Mouse (Mus musculus) v-Abl transformed pro-B cells (cell line): ENCODE measurements at regions not wholly inside any gene's neighbourhood (a gene's known extent, or its start where the extent isn't known, plus 50 kb on each side); places are given as distances from the start of the nearest gene placed in this dataset.

ENCODE experiments used
- in situ Hi-C, 2 experiments: fragments of 400-800 bp; cut with MboI; formaldehyde crosslinking; loops; one replicate each; pipeline ENCODE4 v1.15.1; 2025; ENCODE audit not compliant: unreplicated experiment in 2 of 2

DNA sequence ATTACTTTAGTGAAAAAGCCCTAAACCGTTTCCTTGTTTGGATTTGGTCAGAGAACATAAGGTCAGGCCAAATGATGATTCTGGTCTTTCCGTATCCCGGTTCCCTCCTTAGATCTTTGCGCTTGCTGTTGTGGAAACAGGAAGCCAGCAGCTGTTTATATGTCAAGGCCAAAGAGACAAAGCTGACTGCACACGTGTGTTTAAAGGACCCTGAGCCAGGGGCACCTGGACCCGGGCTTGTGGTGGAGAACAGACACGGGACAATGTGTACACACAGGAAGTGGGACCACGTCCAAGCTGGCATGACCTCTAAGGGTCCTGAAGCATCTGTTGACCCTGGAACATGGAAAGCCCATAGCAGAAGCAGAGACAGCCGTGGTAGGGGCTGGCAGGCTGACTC lies 233.4 kb upstream of the Stt3b start:
- in situ Hi-C loops, result no loop called here

DNA sequence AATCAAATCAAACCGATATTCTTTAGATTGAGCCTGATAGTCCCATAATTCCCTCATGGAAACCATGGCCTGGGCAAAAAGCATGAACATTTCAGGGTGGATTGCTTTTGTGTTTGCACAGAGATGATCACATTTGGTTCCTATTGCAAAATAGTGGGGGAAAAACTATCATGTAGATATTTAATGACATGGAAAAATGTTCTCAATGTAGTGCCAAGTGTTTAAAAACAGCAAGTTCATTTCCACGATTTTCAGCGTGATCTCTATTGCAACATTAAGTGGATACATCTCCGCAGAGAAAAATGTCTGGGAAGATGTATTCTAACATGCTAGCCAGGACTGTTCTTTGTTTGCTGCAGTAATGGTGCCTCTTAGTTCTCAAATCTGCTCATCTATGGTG lies 235.0 kb upstream of the Stt3b start:
- in situ Hi-C loops, result no loop called here

DNA sequence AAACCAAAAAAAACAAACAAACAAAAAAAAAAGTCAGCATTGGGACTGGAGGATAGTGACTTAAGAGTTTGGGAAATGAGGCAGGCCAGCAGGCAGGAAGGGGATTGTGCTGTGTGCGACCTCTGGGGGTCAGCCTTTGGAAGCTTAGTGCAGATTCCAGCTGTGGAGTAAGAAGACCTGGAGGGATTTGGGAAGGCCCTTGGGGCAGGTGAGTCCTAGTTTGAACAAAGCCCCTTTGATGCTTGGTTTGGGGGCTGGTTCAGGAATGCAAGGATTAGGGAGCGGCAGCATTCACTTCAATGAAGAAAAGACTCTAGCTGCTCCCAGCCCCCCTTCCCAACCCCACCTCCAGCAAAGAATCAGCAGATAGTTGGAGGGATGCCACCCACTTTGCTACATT lies 235.6 kb upstream of the Stt3b start:
- in situ Hi-C loops, result no loop called here

DNA sequence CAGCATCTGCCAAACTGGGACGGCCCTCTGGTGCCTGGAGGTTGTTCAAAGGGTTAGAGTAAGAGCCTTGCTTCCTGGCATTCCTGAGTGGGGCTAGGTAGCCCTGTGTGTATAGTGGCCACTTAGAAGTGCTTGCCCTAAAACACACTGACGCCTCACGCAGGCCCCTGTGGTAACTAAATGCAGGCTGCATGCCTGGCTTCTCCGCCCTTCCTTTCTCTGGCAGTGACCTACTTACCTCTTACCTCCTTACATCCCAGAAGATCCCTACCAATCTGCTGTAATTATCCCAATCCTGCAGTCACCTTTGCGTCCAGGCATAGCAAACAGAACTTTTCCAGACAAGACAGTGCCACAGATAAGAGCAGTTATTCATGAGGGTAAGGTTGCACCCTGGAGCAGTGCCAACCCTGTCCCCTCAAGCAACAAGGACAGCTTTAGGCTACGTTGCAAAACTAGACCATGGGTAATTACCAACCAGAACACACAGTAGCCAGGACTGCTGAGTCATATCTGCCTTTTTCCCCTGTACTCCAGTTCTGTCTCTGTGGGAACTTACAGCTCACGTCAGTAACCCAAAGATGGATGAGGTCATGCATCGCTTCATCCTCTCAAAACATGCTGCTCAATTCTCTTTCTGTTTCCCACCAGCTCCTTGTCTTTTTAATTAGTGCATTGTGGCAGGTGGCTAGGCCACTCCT lies 237.6 kb upstream of the Stt3b start:
- in situ Hi-C loops, result no loop called here

DNA sequence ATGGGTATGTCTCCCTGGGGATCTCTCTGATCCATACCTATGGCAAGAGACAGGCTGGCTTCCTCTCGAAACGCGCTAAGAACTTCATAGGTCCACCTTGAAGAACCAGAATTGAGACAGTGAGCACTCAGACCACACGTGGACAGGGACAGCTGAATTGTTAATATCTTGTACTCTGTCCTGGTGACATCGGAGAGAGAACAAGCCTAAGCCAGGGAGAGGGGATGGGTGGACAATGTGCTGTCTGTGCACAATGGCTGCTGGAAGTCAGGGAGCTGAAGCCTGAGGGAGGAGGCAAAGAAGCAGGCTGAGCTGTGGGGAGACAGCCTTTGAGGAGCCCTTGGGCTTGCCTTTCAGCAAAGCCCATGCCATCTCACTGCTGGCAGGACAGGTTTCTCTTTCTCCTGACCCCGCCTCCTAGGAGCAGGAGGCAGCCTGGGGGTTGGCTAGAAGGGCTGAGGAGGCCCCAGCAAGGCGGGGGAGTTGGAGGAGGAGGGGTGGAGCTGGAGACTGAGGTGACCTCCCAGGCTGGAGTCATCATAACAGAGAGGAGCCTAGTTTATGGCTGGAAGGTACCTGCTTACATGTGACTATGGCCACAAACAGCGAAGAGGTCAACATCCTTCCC lies 238.6 kb upstream of the Stt3b start:
- in situ Hi-C loops, result no loop called here

DNA sequence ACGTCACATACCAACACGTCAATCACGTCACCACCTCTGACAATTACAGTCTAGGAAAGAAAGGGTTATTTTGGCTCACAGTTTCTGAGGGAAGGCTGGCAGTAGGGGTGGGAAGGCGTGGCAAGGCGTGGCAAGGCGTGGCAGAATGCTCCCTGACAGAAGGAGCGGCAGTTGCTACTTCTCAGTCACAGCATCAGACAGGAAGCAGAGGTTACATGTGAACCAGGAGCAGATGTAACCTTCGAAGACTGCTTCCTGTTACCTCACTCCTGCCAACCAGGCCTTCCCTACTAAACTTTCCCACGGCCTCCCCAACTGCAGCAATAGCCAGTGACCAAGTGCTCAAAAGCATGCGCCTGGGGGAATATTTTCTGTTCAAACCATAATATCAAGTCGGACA lies 240.9 kb upstream of the Stt3b start:
- in situ Hi-C loops, result no loop called here

DNA sequence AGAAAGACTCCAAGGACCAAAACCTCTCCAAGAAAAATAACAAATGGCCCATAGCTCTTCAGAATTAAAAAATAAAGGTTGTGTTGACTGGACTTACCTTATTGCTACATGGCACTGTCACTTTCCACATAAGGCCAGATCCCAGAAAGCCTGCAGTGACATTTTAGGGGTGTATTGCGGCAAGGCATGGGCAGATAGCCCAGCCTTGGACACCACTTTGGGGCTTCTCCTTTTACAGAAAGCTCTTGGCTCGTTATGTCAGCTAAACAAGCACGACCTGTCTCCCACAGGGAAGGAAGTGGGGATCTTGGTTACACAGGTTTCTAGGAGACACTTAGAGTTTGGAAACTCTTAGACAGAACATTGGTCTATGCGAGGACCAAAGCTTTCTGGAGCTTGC lies 241.3 kb upstream of the Stt3b start:
- in situ Hi-C loops, result no loop called here

DNA sequence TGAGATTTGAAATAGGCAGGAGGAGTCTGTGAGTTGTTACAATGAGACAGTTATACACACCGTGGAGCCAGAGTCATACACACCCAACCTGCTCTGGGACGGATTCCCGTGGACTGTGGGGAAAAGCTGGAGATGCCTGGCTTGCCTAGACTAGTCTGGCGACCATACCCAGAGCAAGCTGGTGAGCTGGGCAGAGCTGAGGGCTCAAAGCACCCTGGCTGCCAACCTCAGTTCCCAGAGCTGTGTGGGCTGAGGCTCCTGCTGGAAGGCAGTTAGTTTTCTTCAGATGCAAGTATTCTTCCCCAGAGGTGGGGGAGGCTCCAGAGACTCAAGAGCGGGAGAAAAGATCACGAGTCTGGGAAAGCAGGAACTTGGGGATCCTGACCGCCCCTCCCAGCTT lies 247.9 kb upstream of the Stt3b start:
- in situ Hi-C loops, result no loop called here

DNA sequence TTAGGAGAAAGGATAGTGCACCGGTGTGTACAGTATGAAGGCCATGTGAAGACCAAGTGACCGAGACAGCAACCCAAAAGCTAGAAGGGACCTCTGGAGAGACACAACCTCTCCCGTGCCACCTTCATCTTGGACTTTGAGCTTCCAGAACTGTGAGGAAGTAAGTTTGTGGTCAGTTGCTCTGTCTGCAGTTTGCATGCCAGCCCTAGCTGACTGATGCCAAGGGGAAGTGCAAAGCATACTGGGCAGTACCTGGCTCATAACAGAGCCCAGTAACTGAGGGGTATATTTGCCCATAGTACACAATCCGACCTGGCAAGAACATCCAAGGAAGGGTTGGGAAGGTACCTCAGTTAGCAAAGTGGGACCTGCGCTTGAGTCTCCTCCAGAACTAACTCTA lies 249.3 kb upstream of the Stt3b start:
- in situ Hi-C loops, result no loop called here

DNA sequence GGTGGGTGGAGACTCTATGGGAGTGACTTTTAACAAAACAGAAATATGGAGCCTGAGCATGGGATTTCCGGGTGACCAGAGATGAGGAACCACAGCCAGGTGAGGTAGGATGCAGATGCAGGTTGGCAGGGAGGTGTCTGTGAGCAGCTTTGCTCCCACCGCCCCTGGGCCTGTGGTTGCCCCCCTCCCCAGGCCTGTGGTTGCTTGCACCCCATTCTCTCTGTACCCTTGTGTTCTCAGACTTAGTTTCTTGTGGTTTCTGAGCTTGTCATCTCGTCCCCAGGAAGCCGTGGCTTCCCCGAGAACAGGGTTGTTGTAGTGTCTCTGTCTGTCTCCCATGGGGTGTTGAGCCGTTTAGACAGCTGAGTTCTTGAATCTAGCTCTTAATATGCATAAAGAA lies 251.0 kb upstream of the Stt3b start:
- in situ Hi-C loops, result no loop called here

DNA sequence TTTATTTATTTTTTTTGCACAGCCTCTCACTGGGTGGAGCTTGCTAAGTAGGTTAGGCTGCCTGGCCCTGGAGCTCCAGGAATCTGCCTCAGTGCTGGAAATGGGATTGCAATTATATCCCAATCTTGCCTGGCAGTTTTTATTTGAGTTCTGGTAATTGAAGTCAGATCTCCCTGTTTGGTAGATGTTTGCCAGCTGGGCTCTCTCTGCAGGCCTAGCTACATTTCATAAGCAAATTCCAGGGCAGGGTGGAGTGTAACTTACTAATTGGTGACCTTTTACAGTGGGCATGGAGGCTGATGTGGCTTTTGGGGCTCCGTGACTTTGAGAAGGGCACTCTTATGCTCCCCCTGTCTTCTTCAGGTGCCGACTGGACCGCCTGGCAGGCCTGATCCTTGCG lies 252.6 kb upstream of the Stt3b start:
- in situ Hi-C loops, result no loop called here

DNA sequence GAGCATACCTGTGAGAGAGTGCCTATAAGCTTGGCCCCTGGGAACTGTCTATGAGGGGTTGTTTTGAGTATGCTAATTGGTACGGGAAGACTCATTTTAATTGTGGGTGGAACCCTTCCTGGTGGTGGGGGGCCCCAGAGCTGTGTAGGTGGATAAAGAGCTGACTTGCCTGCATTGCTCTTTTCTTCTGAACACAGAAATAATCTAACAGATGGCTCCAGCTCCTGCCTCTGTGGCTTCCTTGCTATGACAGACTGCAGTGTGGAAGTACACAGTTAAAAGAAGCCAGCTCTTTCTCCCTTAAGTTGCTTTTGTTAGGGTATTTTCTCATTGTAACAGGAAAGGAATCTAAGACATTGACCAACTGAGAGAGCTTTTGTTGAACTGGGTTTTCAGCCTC lies 254.1 kb upstream of the Stt3b start:
- in situ Hi-C loops, result no loop called here

DNA sequence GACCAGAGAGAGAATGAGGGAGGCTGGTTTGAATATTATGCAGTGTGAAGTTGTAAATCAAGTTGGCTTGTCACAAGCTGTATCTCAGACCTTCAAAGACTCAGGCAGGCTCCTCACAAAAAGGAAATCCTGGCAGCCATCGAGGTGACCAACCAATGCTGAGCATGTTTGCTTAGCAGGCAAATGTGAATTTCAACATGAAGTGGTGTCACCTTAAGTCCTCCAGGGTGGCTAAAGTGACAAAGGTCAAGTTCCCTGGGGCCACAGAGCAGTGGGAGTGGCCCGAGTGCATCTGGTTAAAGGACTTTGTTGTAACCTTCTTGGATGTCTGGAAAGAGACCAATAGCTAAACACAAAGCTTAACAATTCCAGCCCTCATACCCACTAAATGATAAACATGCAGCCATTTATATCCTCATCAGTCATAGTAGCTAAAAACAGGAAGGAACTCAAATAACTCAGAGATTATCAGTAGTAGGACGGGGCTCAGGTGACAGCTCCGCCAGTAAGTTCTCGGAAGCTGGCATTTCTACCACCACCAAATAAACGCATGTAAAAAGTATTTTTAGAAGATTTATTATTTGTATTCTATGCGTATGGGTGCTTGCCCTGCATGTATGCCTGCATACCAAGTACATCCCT lies 258.6 kb upstream of the Stt3b start:
- in situ Hi-C loops, result no loop called here

DNA sequence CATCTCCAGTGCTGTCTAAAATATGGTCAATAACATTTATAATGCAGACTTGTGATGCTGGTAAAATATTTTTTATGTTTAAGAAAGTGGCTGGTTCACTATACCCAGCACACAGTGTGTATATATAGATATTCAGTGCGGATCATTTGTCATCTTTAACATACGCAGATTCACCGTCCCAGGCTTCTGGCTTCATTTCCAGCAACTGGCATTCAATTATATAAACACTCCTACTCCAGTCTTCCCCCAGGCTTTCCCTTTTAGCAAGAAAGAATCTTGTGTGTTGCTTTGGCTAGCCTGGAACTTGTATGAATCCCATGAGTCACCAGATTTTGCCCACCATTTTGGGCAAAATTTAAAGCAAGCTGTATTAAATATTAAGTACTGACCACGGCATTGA lies 260.8 kb upstream of the Stt3b start:
- in situ Hi-C loops, result no loop called here

DNA sequence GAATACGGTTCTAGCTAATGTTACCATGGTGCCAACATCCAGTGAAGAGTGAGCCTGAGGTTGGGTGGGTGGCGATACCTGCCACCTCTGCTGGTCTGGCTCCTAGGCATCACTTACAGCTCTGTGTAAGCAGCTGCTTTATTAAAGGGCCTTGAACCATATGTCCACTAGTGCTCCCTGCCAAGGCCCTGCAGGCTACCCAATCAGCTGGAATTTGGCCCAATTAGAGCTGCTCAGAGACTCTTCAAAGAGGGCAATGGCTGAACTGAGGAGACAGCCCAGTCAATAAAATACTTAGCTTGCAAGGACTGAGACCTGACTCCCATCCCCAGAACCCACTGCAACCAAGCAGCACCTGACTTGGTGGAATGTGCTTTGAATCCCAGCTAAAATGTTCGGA lies 270.9 kb upstream of the Stt3b start:
- in situ Hi-C loops, result no loop called here

DNA sequence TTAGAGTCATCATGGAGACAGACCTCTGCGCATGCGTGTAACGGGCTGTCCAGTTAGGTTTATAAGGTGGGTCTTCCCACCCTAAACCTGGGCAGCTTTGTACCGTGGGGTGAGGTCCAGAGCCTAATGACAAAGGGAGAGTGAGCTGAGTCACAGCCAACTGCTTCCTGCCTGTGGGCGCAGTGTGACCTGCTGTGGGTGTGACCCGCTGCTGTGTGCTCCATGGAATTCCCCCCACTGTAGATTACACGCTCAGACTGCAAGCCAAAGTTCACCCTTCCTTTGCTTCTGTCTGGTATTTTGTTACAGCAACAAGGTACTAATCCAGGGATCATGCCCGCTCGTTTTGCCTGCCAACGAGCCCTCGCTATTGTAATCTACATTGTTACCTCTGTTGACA lies 273.3 kb upstream of the Stt3b start:
- in situ Hi-C loops, result no loop called here

DNA sequence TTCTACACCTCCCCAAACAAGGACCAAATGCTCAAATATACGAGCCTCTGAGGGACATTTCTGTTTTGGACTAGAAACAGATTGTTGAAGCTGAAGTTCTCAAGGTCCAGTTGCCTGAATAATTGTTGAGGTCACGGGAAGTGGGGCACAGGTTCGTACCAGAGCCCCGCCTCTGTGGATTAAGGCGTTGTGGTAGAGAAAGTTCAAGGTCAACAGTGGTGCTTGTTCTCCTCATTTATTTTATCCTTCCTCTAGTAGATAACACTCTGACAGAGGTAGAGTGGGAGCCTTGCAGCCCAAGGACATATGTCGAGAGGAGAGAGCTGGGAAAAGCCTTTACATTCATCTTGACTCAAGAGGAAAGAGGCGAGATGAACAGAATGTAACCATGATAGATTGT lies 274.7 kb upstream of the Stt3b start:
- in situ Hi-C loops, result no loop called here

DNA sequence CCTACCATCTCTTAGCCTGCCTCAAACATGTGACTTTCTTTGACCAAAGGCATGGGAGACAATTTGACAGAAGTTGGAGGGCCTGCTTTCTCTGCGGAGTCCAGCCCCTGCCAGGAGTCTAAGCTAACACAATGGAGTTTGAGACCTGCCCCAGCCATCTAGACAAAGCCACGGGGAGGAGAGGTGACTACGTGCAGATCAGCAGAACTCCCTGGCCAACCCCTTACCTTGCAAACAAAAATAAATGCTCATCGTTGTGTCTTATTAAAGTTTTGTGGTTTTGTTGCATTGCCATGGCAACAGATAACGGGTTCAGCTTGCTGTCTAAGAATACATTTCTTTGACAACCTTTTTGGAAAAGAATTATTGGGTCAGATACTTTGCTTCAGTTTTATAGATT lies 282.2 kb upstream of the Stt3b start:
- in situ Hi-C loops, result no loop called here

DNA sequence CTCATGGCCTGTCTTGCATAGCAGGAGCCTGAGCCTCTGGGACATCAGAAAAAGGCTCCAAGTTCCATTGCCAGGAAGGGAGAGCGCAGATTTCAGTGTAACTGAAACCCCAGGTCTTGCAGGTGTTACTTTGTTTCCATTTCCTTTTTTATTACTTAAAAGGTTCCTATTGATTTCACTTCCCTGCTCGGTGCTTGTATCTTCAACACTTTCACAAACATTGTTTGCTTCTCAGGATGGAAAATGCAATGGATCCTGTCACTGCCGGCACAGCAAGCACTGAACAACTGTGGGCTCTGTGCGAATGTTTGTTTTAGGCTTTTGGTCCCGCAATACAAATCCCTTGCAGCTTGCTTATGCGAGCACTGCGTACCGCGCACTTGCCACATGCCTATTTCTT lies 290.0 kb upstream of the Stt3b start:
- in situ Hi-C loops, result no loop called here

DNA sequence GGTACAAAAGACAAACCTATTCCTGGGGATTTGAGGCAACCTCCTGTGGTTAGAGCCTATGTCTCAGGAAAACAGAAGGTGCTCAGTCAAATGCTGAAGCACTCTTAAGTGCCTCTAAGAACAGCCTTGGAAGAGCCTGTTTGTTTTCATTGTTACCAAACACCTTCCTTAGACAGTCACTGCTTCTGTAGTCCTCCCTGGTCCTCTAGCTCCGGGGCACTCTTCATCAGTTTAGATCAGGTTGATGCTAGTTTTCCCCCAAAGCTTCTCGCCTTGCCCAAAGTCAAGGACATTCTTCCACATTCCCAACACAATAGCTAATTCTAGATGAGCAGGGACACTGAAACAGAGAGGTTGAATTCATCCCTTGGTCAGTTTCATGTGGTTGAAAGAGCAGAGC lies 290.6 kb upstream of the Stt3b start:
- in situ Hi-C loops, result no loop called here

DNA sequence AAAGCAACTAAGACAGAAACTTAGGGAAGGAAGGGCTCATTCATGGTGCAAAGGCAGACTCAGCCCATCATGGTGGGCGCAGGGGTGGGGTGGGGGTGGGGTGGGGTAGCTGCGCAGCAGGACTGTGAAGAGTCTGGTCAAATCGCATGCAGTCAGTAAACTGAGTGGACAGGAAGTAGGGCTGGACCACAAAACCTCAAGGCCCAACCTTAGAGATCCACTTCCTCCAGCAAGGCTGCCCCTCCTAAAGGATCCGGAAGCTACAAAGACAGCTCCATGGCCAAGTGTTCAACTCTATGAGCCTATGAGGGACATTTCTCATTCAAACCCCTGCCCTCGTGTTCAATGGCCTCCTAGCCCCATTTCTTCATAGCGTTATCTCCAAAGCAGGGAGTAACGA lies 292.6 kb upstream of the Stt3b start:
- in situ Hi-C loops, result no loop called here

DNA sequence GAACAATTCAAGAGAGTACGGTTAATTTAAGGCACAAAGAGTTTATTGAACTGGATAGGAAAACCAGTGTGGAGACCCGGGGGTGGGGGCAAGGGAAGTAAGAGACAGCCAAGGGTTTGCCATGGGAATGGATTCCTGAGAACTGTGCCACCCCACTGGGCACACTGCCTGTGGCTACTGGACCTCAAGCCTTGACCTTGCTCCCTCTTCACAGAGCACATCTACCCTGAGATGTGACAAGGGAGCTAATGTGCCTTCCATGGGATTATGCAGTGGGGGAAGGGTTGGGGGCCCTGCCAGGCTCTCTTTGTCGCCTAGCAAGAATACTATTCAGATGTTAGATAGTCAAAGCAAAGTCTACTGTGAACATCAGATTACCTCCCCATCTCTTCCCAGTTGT lies 294.2 kb upstream of the Stt3b start:
- in situ Hi-C loops, result no loop called here
